Mouse (Mus musculus): ENCODE data around the gene Neto2. TPM values are rescaled to one million over a fixed set of nuclear protein-coding genes. Genes with fewer than 3 reads are reported as not detected.
A peak's percentile ranks its signal among the peaks of the same experiment; 100 is the strongest.

The Neto2 gene
- polyA plus RNA-seq (2012; rRNA removed) = 0.23 and 0.29 TPM in 2 replicates

DNA sequence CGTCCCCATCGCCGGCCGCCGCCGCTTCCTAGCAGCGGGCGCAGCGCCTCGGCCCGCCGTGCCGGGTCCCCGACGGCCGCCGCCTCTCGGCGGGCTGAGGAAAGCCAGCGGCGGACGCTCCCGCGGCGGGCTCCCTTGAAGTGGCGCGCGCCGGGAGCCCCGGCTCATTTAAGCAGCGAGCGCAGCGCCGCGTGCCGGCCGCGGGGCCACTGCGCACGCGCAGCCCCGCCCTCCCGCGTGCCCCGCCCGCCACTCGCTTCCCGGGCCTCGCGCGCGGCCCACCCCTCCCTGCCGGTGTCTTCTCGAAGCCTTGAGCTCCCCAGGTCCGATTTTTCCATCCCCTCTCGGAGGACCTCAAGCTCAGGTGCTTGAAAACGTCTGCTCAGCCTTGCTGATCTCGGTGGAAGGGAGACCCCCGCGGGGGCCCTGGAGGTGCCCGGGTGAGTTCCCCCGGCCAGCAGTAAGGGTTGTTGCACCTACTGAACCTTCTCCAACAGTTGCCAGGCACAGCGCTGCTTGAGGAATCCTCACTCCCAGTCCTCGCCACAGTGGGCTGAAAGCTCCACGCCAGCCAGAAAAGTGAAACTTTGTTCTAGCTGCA is at the start of gene Neto2:
Gene Neto2, minus strand, starts transcription at position 174 of the 601 bp plus-strand sequence.
- peak within 1 kb of the TSS; percentile 58 for H3K4me3 ChIP-seq (ENCODE audit: extremely low read depth, insufficient read depth, insufficient read length)
- H3K4me1 ChIP-seq (ENCODE audit: control insufficient read depth, insufficient read depth, insufficient read length) = peaks cover 5% of the 10 kb centered on the region
- 3% methylated on average over 58 of the region's 65 CpGs for WGBS
- H3K36me3 ChIP-seq (ENCODE audit: control insufficient read depth, insufficient read depth, low read length) = no peaks in the 10 kb centered on the region
- TF ChIP-seq POLR2A (IDR thresholded peaks at IDR 0.05; ENCODE audit: low read depth, low read length) (no peak), CTCF (IDR thresholded peaks at IDR 0.05; ENCODE audit: extremely low read depth, insufficient read depth, insufficient read length, insufficient replicate concordance) (no peak)
- H3K27ac ChIP-seq (ENCODE audit: insufficient read depth, low read length) = no peak within 1 kb of the TSS
- peaks cover 8% of the 10 kb centered on the region for H3K27me3 ChIP-seq (ENCODE audit: control insufficient read depth, insufficient read depth, low read length)
- peak in 1 of 2 experiments; percentile 52 for DNase-seq (ENCODE audit: low read depth in 1 of 2, low spot score in 2 of 2)

DNA sequence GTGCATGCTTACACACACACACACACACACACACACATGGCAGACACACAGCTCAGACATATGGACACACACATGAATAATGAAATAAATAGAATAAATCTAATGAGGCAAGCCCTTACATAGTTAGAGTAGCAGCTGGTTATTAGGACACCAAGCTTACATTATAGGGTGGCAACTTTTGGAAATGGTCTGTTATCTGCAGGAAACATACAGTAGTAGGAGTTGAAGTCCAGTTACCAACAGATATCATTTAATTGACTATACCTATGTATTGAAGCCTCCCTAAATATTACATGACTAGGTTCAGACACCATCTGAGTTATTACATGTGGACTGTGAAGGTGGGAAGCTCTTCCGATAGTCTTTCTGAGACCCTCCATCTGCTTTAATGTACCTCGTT is 44.3 kb upstream of the Neto2 start:
- no peak overlapping the region for H3K27ac ChIP-seq (ENCODE audit: insufficient read depth, low read length)
- no peaks in the 10 kb centered on the region for H3K27me3 ChIP-seq (ENCODE audit: control insufficient read depth, insufficient read depth, low read length)
- no peak for DNase-seq (ENCODE audit: low read depth in 1 of 2, low spot score in 2 of 2)
- no peak overlapping the region for H3K4me3 ChIP-seq (ENCODE audit: extremely low read depth, insufficient read depth, insufficient read length)
- H3K4me1 ChIP-seq (ENCODE audit: control insufficient read depth, insufficient read depth, insufficient read length) = no peaks in the 10 kb centered on the region
- no peaks in the 10 kb centered on the region; the same call in 1 of the 2 replicates for H3K36me3 ChIP-seq (ENCODE audit: control insufficient read depth, insufficient read depth, low read length)
- TF ChIP-seq POLR2A (IDR thresholded peaks at IDR 0.05; ENCODE audit: low read depth, low read length) (no peak), CTCF (IDR thresholded peaks at IDR 0.05; ENCODE audit: extremely low read depth, insufficient read depth, insufficient read length, insufficient replicate concordance) (no peak)
- WGBS = 90% methylated on average over 2 of the region's 2 CpGs

DNA sequence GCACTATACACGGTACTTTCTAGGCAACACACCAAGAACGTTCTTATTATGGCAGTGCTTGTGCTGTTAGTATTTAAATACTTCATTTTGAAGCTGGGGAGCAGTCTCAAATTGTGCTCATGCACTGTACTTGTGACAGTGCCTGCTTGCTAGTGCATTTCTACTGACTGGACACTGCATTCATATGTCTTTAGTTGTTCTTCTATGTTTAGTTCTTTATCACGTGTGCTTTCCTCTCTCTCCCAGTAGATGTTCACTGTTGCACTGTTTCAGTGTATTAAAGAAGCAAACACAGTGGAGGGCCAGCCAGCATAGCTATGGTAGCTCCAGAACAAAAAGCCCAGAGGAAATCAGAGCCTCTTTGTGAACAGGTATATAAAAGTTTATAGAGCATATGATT is 29.8 kb upstream of the Neto2 start:
- TF ChIP-seq POLR2A (IDR thresholded peaks at IDR 0.05; ENCODE audit: low read depth, low read length) (no peak; the same call in 1 of the 2 replicates), CTCF (IDR thresholded peaks at IDR 0.05; ENCODE audit: extremely low read depth, insufficient read depth, insufficient read length, insufficient replicate concordance) (no peak)
- Histone ChIP-seq H3K27me3 (ENCODE audit: control insufficient read depth, insufficient read depth, low read length) (no peaks in the 10 kb centered on the region), H3K36me3 (ENCODE audit: control insufficient read depth, insufficient read depth, low read length) (peaks cover 3% of the 10 kb centered on the region), H3K4me1 (ENCODE audit: control insufficient read depth, insufficient read depth, insufficient read length) (no peaks in the 10 kb centered on the region), H3K4me3 (ENCODE audit: extremely low read depth, insufficient read depth, insufficient read length) (no peak overlapping the region), H3K27ac (ENCODE audit: insufficient read depth, low read length) (no peak overlapping the region)
- DNase-seq (ENCODE audit: low read depth in 1 of 2, low spot score in 2 of 2) = no peak
- WGBS = 95% methylated on average over 3 of the region's 3 CpGs

GRCm38 (mm10) chr8:85717271-85717670 is 16.5 kb upstream of the Neto2 start:
- Histone ChIP-seq H3K27ac (ENCODE audit: insufficient read depth, low read length) (no peak overlapping the region), H3K27me3 (ENCODE audit: control insufficient read depth, insufficient read depth, low read length) (no peaks in the 10 kb centered on the region), H3K4me3 (ENCODE audit: extremely low read depth, insufficient read depth, insufficient read length) (no peak overlapping the region), H3K36me3 (ENCODE audit: control insufficient read depth, insufficient read depth, low read length) (peaks cover 4% of the 10 kb centered on the region), H3K4me1 (ENCODE audit: control insufficient read depth, insufficient read depth, insufficient read length) (no peaks in the 10 kb centered on the region)
- WGBS = 91% methylated on average over 5 of the region's 5 CpGs
- TF ChIP-seq POLR2A (IDR thresholded peaks at IDR 0.05; ENCODE audit: low read depth, low read length) = no peak
- TF ChIP-seq CTCF (IDR thresholded peaks at IDR 0.05; ENCODE audit: extremely low read depth, insufficient read depth, insufficient read length, insufficient replicate concordance) = no peak
- DNase-seq (ENCODE audit: low read depth in 1 of 2, low spot score in 2 of 2) = no peak

- Histone ChIP-seq H3K27ac (ENCODE audit: insufficient read depth, low read length) (no peak overlapping the region), H3K36me3 (ENCODE audit: control insufficient read depth, insufficient read depth, low read length) (peaks cover 4% of the 10 kb centered on the region), H3K27me3 (ENCODE audit: control insufficient read depth, insufficient read depth, low read length) (no peaks in the 10 kb centered on the region), H3K4me1 (ENCODE audit: control insufficient read depth, insufficient read depth, insufficient read length) (no peaks in the 10 kb centered on the region), H3K4me3 (ENCODE audit: extremely low read depth, insufficient read depth, insufficient read length) (no peak overlapping the region)
- no peak for DNase-seq (ENCODE audit: low read depth in 1 of 2, low spot score in 2 of 2)
- WGBS = 94% methylated on average over 4 of the region's 4 CpGs
- TF ChIP-seq POLR2A (IDR thresholded peaks at IDR 0.05; ENCODE audit: low read depth, low read length) = no peak
Measured at GRCm38 (mm10) chr8:85716696-85717095, 16.0 kb upstream of the Neto2 start.

DNA sequence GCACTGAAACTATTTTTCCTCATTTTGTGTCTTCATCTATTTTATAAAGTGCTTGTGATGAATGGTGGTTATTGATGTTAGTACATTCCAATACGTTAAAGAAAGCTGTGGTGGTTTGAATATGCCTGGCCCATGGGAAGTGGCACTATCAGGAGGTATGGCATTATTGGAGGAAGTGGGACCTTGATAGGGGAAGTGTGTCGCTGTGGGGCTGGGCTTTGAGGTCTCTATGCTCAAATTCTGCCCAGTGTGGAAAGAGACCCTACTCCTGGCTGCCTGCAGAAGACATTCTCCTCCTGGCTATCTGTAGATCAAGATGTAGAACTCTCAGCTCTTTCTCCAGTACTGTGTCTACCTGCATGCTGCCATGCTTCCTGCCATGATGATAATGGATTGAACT is 6.3 kb upstream of the Neto2 start:
- no peak overlapping the region for H3K27ac ChIP-seq (ENCODE audit: insufficient read depth, low read length)
- no peak for DNase-seq (ENCODE audit: low read depth in 1 of 2, low spot score in 2 of 2)
- TF ChIP-seq POLR2A (IDR thresholded peaks at IDR 0.05; ENCODE audit: low read depth, low read length) (no peak), CTCF (IDR thresholded peaks at IDR 0.05; ENCODE audit: extremely low read depth, insufficient read depth, insufficient read length, insufficient replicate concordance) (no peak)
- H3K4me3 ChIP-seq (ENCODE audit: extremely low read depth, insufficient read depth, insufficient read length) = no peak overlapping the region
- 64% methylated on average over 2 of the region's 2 CpGs for WGBS
- no peaks in the 10 kb centered on the region for H3K4me1 ChIP-seq (ENCODE audit: control insufficient read depth, insufficient read depth, insufficient read length)
- H3K27me3 ChIP-seq (ENCODE audit: control insufficient read depth, insufficient read depth, low read length) = no peaks in the 10 kb centered on the region
- no peaks in the 10 kb centered on the region for H3K36me3 ChIP-seq (ENCODE audit: control insufficient read depth, insufficient read depth, low read length)

- WGBS = 2% methylated on average over 72 of the region's 84 CpGs
- Histone ChIP-seq H3K27me3 (ENCODE audit: control insufficient read depth, insufficient read depth, low read length) (peaks cover 8% of the 10 kb centered on the region), H3K4me1 (ENCODE audit: control insufficient read depth, insufficient read depth, insufficient read length) (peaks cover 5% of the 10 kb centered on the region), H3K4me3 (ENCODE audit: extremely low read depth, insufficient read depth, insufficient read length) (peak overlapping the region; percentile 58), H3K36me3 (ENCODE audit: control insufficient read depth, insufficient read depth, low read length) (no peaks in the 10 kb centered on the region), H3K27ac (ENCODE audit: insufficient read depth, low read length) (no peak overlapping the region)
- DNase-seq (ENCODE audit: low read depth in 1 of 2, low spot score in 2 of 2) = peak in 1 of 2 experiments; percentile 26
- no peak for TF ChIP-seq POLR2A (IDR thresholded peaks at IDR 0.05; ENCODE audit: low read depth, low read length)
- TF ChIP-seq CTCF (IDR thresholded peaks at IDR 0.05; ENCODE audit: extremely low read depth, insufficient read depth, insufficient read length, insufficient replicate concordance) = peak; percentile 38; the same call in 1 of the 2 replicates
Measured at GRCm38 (mm10) chr8:85700101-85700750, 498 bp downstream of the Neto2 start.
